27 mouse cellular contexts compared by ENCODE assay signal in genomic region chr3:79205981-79206380, GRCm38 (mm10).
DNase-seq lines count a peak whose midpoint lies in the region; ATAC-seq lines count a peak whose summit lies in the region.
"Had no signal": no experiment of that assay in that cellular context is flagged by ENCODE, and none has a peak within 500 bp of the region (broad histone marks: within the 10 kb centered on the region; RNA-seq: fewer than 3 reads in every experiment).

No protein-coding gene starts in this region.

- H3K4me1 ChIP-seq in forebrain, embryonic 14.5 days (ENCODE audit: control insufficient read depth, insufficient read depth, low read length) = peaks cover 12% of the 10 kb centered on the region
- H3K4me1 ChIP-seq in forebrain, embryonic 11.5 days (replicated peaks; ENCODE audit: control insufficient read depth, insufficient read depth, low read length) = no peaks in the 10 kb centered on the region
- peaks cover 11% of the 10 kb centered on the region; the same call in 1 of the 2 replicates for H3K4me1 ChIP-seq in intestine, embryonic 14.5 days (replicated peaks; ENCODE audit: control insufficient read depth, insufficient read depth, low read length)
- peaks cover 21% of the 10 kb centered on the region; the same call in 1 of the 2 replicates for H3K4me1 ChIP-seq in intestine, embryonic 15.5 days (replicated peaks)

- no peak for DNase-seq in forebrain, embryonic 14.5 days (ENCODE audit: low spot score)
- no peak for DNase-seq in forebrain, embryonic 11.5 days (ENCODE audit: low spot score)
- peak; percentile 37 for DNase-seq in intestine, embryonic 14.5 days (ENCODE audit: low spot score)
- peak; percentile 21 for DNase-seq in testis, postnatal 10 days (ENCODE audit: low spot score)
- no peak for DNase-seq in testis, postnatal 14 days (ENCODE audit: low spot score)
- no peak for DNase-seq in cerebellum, adult 11-12 months
- DNase-seq: adrenal gland, postnatal 10 days; cerebellum, adult 11 months; cerebellum, adult 9-11 months; embryo, embryonic 11 days; gastrocnemius, postnatal 36 days; heart, postnatal 36 days; layer of hippocampus, postnatal 36 days; lung, adult 2 months; lung, postnatal 10 days; retina, postnatal 1 day; right cerebral cortex, postnatal 14 days; thymus, adult 2 months; thymus, postnatal 4 days had no signal

- no peaks in the 10 kb centered on the region for H3K9me3 ChIP-seq in forebrain, embryonic 14.5 days (replicated peaks; ENCODE audit: control insufficient read depth, low read length)
- H3K9me3 ChIP-seq in forebrain, embryonic 11.5 days (ENCODE audit: control insufficient read depth, low read length) = no peaks in the 10 kb centered on the region
- no peaks in the 10 kb centered on the region for H3K9me3 ChIP-seq in intestine, embryonic 14.5 days (ENCODE audit: control insufficient read depth, low read length)
- no peaks in the 10 kb centered on the region for H3K9me3 ChIP-seq in intestine, embryonic 15.5 days
- H3K9me3 ChIP-seq: embryonic facial prominence, embryonic 12.5 days; hindbrain, embryonic 13.5 days; midbrain, embryonic 10.5 days; midbrain, embryonic 15.5 days; neural tube, embryonic 15.5 days had no signal

- H3K27ac ChIP-seq in forebrain, embryonic 14.5 days (ENCODE audit: low read depth, low read length) = 0 out of 2 replicates have a peak overlapping the region, but pooled peaks have one; percentile 21
- H3K27ac ChIP-seq in forebrain, embryonic 11.5 days (ENCODE audit: low read depth, low read length) = no peak overlapping the region
- no peak overlapping the region for H3K27ac ChIP-seq in intestine, embryonic 14.5 days (ENCODE audit: low read depth)
- H3K27ac ChIP-seq in intestine, embryonic 15.5 days = no peak overlapping the region
- H3K27ac ChIP-seq: embryonic facial prominence, embryonic 12.5 days; hindbrain, embryonic 13.5 days; liver, embryonic 14.5 days; midbrain, embryonic 10.5 days; midbrain, embryonic 15.5 days; neural tube, embryonic 15.5 days had no signal

- no peak for ATAC-seq in forebrain, embryonic 14.5 days
- ATAC-seq in forebrain, embryonic 11.5 days (replicated peaks; ENCODE audit: low FRiP score) = no peak
- ATAC-seq in intestine, embryonic 14.5 days (replicated peaks; ENCODE audit: low FRiP score, low TSS enrichment, low read depth) = no peak
- no peak for ATAC-seq in intestine, embryonic 15.5 days
- ATAC-seq: midbrain, embryonic 15.5 days; Patski had no signal

- no peak overlapping the region for H3K9ac ChIP-seq in forebrain, embryonic 14.5 days (ENCODE audit: low read length)
- no peak overlapping the region for H3K9ac ChIP-seq in forebrain, embryonic 11.5 days (ENCODE audit: low read length)
- H3K9ac ChIP-seq in intestine, embryonic 14.5 days (ENCODE audit: low read length) = no peak overlapping the region
- no peak overlapping the region for H3K9ac ChIP-seq in intestine, embryonic 15.5 days
- H3K9ac ChIP-seq: embryonic facial prominence, embryonic 12.5 days; hindbrain, embryonic 13.5 days; liver, embryonic 14.5 days; midbrain, embryonic 15.5 days; neural tube, embryonic 15.5 days had no signal

- H3K36me3 ChIP-seq in forebrain, embryonic 14.5 days (ENCODE audit: control insufficient read depth, insufficient read depth, low read length) = no peaks in the 10 kb centered on the region
- H3K36me3 ChIP-seq in forebrain, embryonic 11.5 days (ENCODE audit: control insufficient read depth, insufficient read depth, low read length) = no peaks in the 10 kb centered on the region
- no peaks in the 10 kb centered on the region for H3K36me3 ChIP-seq in intestine, embryonic 14.5 days (ENCODE audit: control insufficient read depth, insufficient read depth, low read length)
- H3K36me3 ChIP-seq in intestine, embryonic 15.5 days = no peaks in the 10 kb centered on the region
- H3K36me3 ChIP-seq: hindbrain, embryonic 13.5 days; midbrain, embryonic 15.5 days; neural tube, embryonic 15.5 days had no signal

- H3K27me3 ChIP-seq in forebrain, embryonic 14.5 days (replicated peaks; ENCODE audit: control insufficient read depth, insufficient read depth, low read length) = no peaks in the 10 kb centered on the region
- H3K27me3 ChIP-seq in forebrain, embryonic 11.5 days (ENCODE audit: control insufficient read depth, insufficient read depth, low read length) = no peaks in the 10 kb centered on the region
- no peaks in the 10 kb centered on the region for H3K27me3 ChIP-seq in intestine, embryonic 14.5 days (replicated peaks; ENCODE audit: control insufficient read depth, insufficient read depth, low read length)
- H3K27me3 ChIP-seq in intestine, embryonic 15.5 days (replicated peaks) = no peaks in the 10 kb centered on the region
- H3K27me3 ChIP-seq: embryonic facial prominence, embryonic 12.5 days; hindbrain, embryonic 13.5 days; midbrain, embryonic 15.5 days; neural tube, embryonic 15.5 days; Patski had no signal

- H3K4me3 ChIP-seq in forebrain, embryonic 14.5 days (ENCODE audit: low read depth, low read length) = no peak overlapping the region
- no peak overlapping the region for H3K4me3 ChIP-seq in forebrain, embryonic 11.5 days (ENCODE audit: low read depth, low read length)
- H3K4me3 ChIP-seq in intestine, embryonic 14.5 days (ENCODE audit: low read depth, low read length) = no peak overlapping the region
- no peak overlapping the region for H3K4me3 ChIP-seq in intestine, embryonic 15.5 days (replicated peaks)
- H3K4me3 ChIP-seq: embryonic facial prominence, embryonic 12.5 days; hindbrain, embryonic 13.5 days; midbrain, embryonic 10.5 days; midbrain, embryonic 15.5 days; neural tube, embryonic 15.5 days had no signal

- WGBS in forebrain, embryonic 14.5 days = 73% methylated on average over 4 of the region's 4 CpGs
- 85% methylated on average over 4 of the region's 4 CpGs for WGBS in forebrain, embryonic 11.5 days
- 76% methylated on average over 4 of the region's 4 CpGs for WGBS in intestine, embryonic 14.5 days
- 73% methylated on average over 4 of the region's 4 CpGs for whole genome bisulfite sequencing in intestine, embryonic 15.5 days

- no peak overlapping the region for H3K4me2 ChIP-seq in forebrain, embryonic 14.5 days (ENCODE audit: low read length)
- no peak overlapping the region for H3K4me2 ChIP-seq in forebrain, embryonic 11.5 days (ENCODE audit: low read depth, low read length, severe bottlenecking)
- H3K4me2 ChIP-seq in intestine, embryonic 14.5 days (ENCODE audit: low read length) = no peak overlapping the region
- no peak overlapping the region for H3K4me2 ChIP-seq in intestine, embryonic 15.5 days (replicated peaks)
- H3K4me2 ChIP-seq: embryonic facial prominence, embryonic 12.5 days; hindbrain, embryonic 13.5 days; midbrain, embryonic 15.5 days; neural tube, embryonic 15.5 days had no signal

Comparison
In these comparisons a context has a peak if more than half of its experiments do, and no peak if none do; other contexts are left out.
1. DNase-seq: peak in intestine, embryonic 14.5 days (single experiment) and testis, postnatal 10 days (single experiment); none in forebrain, embryonic 14.5 days (single experiment), forebrain, embryonic 11.5 days (single experiment), testis, postnatal 14 days (single experiment) and cerebellum, adult 11-12 months (single experiment).